Mouse (Mus musculus): ENCODE results near the gene Esr1. TPM values are rescaled to one million over a fixed set of nuclear protein-coding genes. Genes with fewer than 3 reads are reported as not detected.

Gene Esr1
- polyA plus RNA-seq, 1 experiment: 0.40 TPM

DNA sequence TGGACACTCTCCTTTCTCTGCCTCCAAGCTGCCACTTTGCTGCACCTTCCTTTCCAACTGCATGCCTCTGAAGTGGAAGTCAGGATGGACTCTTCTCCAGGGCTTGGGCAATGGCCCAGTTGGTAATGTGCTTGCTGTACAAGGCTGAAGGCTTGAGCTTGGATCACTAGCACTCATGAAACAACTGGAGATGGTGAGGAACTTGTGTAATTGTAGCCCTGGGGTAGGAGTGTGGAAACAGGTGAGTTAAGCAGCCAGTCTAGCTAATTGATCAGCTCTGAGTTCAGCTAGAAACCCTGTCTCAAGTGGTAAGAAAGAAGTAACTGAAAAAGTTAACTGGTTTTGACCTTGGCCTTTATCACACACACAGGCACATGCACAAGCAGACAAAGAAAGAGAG lies 229.6 kb downstream of the Esr1 start:
- TF ChIP-seq USF1 (IDR thresholded peaks at IDR 0.05; ENCODE audit: low read depth): no peak
- no peak for TF ChIP-seq MYOD1 (IDR thresholded peaks at IDR 0.05; ENCODE audit: control insufficient read depth, insufficient read length, low read depth)
- no peak for TF ChIP-seq FOSL1 (IDR thresholded peaks at IDR 0.05; ENCODE audit: insufficient read depth, low read length, poor library complexity, severe bottlenecking)
- TF ChIP-seq MAX (IDR thresholded peaks at IDR 0.05): no peak
- no peak for TF ChIP-seq CTCF (IDR thresholded peaks at IDR 0.05; ENCODE audit: control insufficient read depth, insufficient read depth, insufficient read length)
- Histone ChIP-seq H3ac (ENCODE audit: control insufficient read depth, insufficient read length, low read depth) (no peak overlapping the region), H3K4me3 (ENCODE audit: insufficient read depth, poor library complexity, severe bottlenecking) (no peak overlapping the region), H3K36me3 (ENCODE audit: control insufficient read depth, insufficient read depth) (no peaks in the 10 kb centered on the region), H3K79me3 (ENCODE audit: low read depth) (no peaks in the 10 kb centered on the region), H3K27me3 (ENCODE audit: control insufficient read depth, insufficient read depth, insufficient read length) (no peaks in the 10 kb centered on the region), H3K79me2 (ENCODE audit: control insufficient read depth, insufficient read depth) (no peaks in the 10 kb centered on the region)

GRCm38 (mm10) chr10:4847523-4847922 lies 236.1 kb downstream of the Esr1 start:
- TF ChIP-seq CEBPB (IDR thresholded peaks at IDR 0.05; ENCODE audit: low read depth) (no peak), MYOD1 (IDR thresholded peaks at IDR 0.05; ENCODE audit: control insufficient read depth, insufficient read length, low read depth) (no peak), CTCF (IDR thresholded peaks at IDR 0.05; ENCODE audit: control insufficient read depth, insufficient read depth, insufficient read length) (no peak), FOSL1 (IDR thresholded peaks at IDR 0.05; ENCODE audit: insufficient read depth, low read length, poor library complexity, severe bottlenecking) (no peak), MYOG (IDR thresholded peaks at IDR 0.05; ENCODE audit: control insufficient read depth, extremely low read depth, insufficient read length) (no peak), MAX (IDR thresholded peaks at IDR 0.05) (no peak), USF1 (IDR thresholded peaks at IDR 0.05; ENCODE audit: low read depth) (no peak)
- no peaks in the 10 kb centered on the region for H3K79me3 ChIP-seq (ENCODE audit: low read depth)
- H3K36me3 ChIP-seq (ENCODE audit: control insufficient read depth, insufficient read depth): no peaks in the 10 kb centered on the region
- H3K79me2 ChIP-seq (ENCODE audit: control insufficient read depth, insufficient read depth): no peaks in the 10 kb centered on the region
- no peaks in the 10 kb centered on the region for H3K27me3 ChIP-seq (ENCODE audit: control insufficient read depth, insufficient read depth, insufficient read length)
- H3K4me3 ChIP-seq (ENCODE audit: insufficient read depth, poor library complexity, severe bottlenecking): no peak overlapping the region
- no peak overlapping the region for H3ac ChIP-seq (ENCODE audit: control insufficient read depth, insufficient read length, low read depth)

GRCm38 (mm10) chr10:4849881-4850280 lies 238.5 kb downstream of the Esr1 start:
- Histone ChIP-seq H3K79me2 (ENCODE audit: control insufficient read depth, insufficient read depth) (no peaks in the 10 kb centered on the region), H3K4me3 (ENCODE audit: insufficient read depth, poor library complexity, severe bottlenecking) (no peak overlapping the region), H3ac (ENCODE audit: control insufficient read depth, insufficient read length, low read depth) (no peak overlapping the region), H3K36me3 (ENCODE audit: control insufficient read depth, insufficient read depth) (no peaks in the 10 kb centered on the region), H3K27me3 (ENCODE audit: control insufficient read depth, insufficient read depth, insufficient read length) (no peaks in the 10 kb centered on the region), H3K79me3 (ENCODE audit: low read depth) (no peaks in the 10 kb centered on the region)
- TF ChIP-seq CEBPB (IDR thresholded peaks at IDR 0.05; ENCODE audit: low read depth): no peak
- no peak for TF ChIP-seq USF1 (IDR thresholded peaks at IDR 0.05; ENCODE audit: low read depth)
- no peak for TF ChIP-seq MYOD1 (IDR thresholded peaks at IDR 0.05; ENCODE audit: control insufficient read depth, insufficient read length, low read depth)
- no peak for TF ChIP-seq MAX (IDR thresholded peaks at IDR 0.05)

DNA sequence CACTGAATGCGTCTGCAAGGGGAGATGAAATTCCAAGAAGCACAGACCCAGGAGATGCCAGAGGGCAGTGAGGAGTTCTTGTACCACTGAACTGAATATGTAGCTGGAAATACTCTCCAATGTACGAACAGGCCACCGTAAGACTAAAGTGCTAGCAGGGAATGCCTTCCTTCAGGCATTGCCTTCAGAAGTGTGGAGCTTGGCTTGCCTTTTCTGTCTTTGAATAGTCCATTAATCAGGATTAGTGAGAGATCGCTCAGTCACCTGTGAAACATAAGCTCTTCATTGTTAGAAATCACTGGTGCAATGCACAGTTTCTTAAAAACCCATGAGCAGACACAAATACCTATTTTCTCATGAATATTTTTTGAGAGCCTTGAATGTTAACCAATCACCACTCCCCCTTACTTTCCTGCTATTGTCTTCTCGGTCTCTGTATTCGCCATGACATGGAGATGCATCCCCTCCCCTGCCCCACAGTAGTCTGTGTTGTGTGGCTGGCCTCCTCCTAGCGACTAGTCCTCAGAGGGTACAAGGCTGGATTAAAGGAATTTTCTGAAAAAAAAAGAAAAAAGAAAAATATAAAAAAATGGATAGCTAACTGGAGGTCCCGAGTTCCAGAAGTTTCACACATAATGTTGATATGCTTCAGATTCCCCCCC lies 263.8 kb downstream of the Esr1 start:
- no peak for TF ChIP-seq USF1 (IDR thresholded peaks at IDR 0.05; ENCODE audit: low read depth)
- TF ChIP-seq FOSL1 (IDR thresholded peaks at IDR 0.05; ENCODE audit: insufficient read depth, low read length, poor library complexity, severe bottlenecking): no peak
- TF ChIP-seq CTCF (IDR thresholded peaks at IDR 0.05; ENCODE audit: control insufficient read depth, insufficient read depth, insufficient read length): no peak
- TF ChIP-seq MYOD1 (IDR thresholded peaks at IDR 0.05; ENCODE audit: control insufficient read depth, insufficient read length, low read depth): no peak
- TF ChIP-seq CEBPB (IDR thresholded peaks at IDR 0.05; ENCODE audit: low read depth): no peak
- no peak for TF ChIP-seq MYOG (IDR thresholded peaks at IDR 0.05; ENCODE audit: control insufficient read depth, extremely low read depth, insufficient read length)

DNA sequence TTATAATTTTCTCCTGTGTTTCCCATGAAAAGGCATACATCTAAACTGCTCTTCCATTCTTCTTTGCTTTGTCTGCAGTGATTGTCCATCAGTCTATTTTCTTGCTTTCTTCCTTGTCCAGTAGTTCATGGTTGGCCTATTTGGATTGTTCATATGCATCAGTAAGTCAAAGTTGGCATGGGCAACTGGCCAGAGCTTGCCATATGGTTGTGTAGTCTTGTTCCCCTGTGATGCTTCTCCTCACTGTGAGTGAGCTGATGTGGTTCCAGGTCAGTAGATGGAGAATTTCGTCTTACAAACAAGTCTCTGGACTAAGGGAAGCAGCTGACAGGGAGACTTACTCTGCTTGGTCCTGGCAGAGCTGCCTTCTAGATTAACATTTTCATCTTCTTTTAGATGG lies 270.0 kb downstream of the Esr1 start:
- no peak overlapping the region for H3ac ChIP-seq (ENCODE audit: control insufficient read depth, insufficient read length, low read depth)
- H3K27me3 ChIP-seq (ENCODE audit: control insufficient read depth, insufficient read depth, insufficient read length): no peaks in the 10 kb centered on the region
- H3K4me3 ChIP-seq (ENCODE audit: insufficient read depth, poor library complexity, severe bottlenecking): no peak overlapping the region
- no peaks in the 10 kb centered on the region for H3K79me3 ChIP-seq (ENCODE audit: low read depth)
- no peaks in the 10 kb centered on the region for H3K79me2 ChIP-seq (ENCODE audit: control insufficient read depth, insufficient read depth)
- H3K36me3 ChIP-seq (ENCODE audit: control insufficient read depth, insufficient read depth): no peaks in the 10 kb centered on the region
- no peak for TF ChIP-seq CTCF (IDR thresholded peaks at IDR 0.05; ENCODE audit: control insufficient read depth, insufficient read depth, insufficient read length)
- TF ChIP-seq MAX (IDR thresholded peaks at IDR 0.05): no peak
- TF ChIP-seq FOSL1 (IDR thresholded peaks at IDR 0.05; ENCODE audit: insufficient read depth, low read length, poor library complexity, severe bottlenecking): no peak
- no peak for TF ChIP-seq USF1 (IDR thresholded peaks at IDR 0.05; ENCODE audit: low read depth)
- TF ChIP-seq CEBPB (IDR thresholded peaks at IDR 0.05; ENCODE audit: low read depth): no peak
- no peak for TF ChIP-seq MYOD1 (IDR thresholded peaks at IDR 0.05; ENCODE audit: control insufficient read depth, insufficient read length, low read depth)
- TF ChIP-seq MYOG (IDR thresholded peaks at IDR 0.05; ENCODE audit: control insufficient read depth, extremely low read depth, insufficient read length): no peak

More for the DNA sequence above, 263.8 kb downstream of the Esr1 start:
- Histone ChIP-seq H3K36me3 (ENCODE audit: control insufficient read depth, insufficient read depth) (no peaks in the 10 kb centered on the region), H3K79me3 (ENCODE audit: low read depth) (no peaks in the 10 kb centered on the region), H3K4me3 (ENCODE audit: insufficient read depth, poor library complexity, severe bottlenecking) (no peak overlapping the region), H3K27me3 (ENCODE audit: control insufficient read depth, insufficient read depth, insufficient read length) (no peaks in the 10 kb centered on the region), H3ac (ENCODE audit: control insufficient read depth, insufficient read length, low read depth) (no peak overlapping the region), H3K79me2 (ENCODE audit: control insufficient read depth, insufficient read depth) (no peaks in the 10 kb centered on the region)

DNA sequence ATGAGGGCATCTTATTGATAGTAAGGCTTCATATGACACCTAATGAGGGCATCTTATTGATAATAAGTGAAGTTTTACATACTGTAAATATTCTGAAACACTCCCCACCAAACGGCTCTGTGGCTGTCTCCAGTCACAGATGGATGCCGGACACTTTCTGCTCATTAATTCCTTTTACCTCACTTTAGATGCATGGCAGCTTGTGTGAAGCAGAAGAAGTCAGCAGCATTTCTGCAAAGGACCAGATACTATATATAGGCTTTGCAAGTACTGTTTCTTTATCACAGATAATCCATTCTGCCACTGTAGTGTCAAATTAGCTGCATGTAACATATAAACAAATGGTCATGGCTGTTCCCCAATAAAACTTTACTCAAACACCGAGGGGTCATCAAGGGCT lies 274.1 kb downstream of the Esr1 start:
- H3K79me3 ChIP-seq (ENCODE audit: low read depth): no peaks in the 10 kb centered on the region
- no peaks in the 10 kb centered on the region for H3K36me3 ChIP-seq (ENCODE audit: control insufficient read depth, insufficient read depth)
- H3K4me3 ChIP-seq (ENCODE audit: insufficient read depth, poor library complexity, severe bottlenecking): no peak overlapping the region
- H3ac ChIP-seq (ENCODE audit: control insufficient read depth, insufficient read length, low read depth): no peak overlapping the region
- no peaks in the 10 kb centered on the region for H3K27me3 ChIP-seq (ENCODE audit: control insufficient read depth, insufficient read depth, insufficient read length)
- no peaks in the 10 kb centered on the region for H3K79me2 ChIP-seq (ENCODE audit: control insufficient read depth, insufficient read depth)
- TF ChIP-seq MYOG (IDR thresholded peaks at IDR 0.05; ENCODE audit: control insufficient read depth, extremely low read depth, insufficient read length): no peak
- no peak for TF ChIP-seq MYOD1 (IDR thresholded peaks at IDR 0.05; ENCODE audit: control insufficient read depth, insufficient read length, low read depth)
- TF ChIP-seq USF1 (IDR thresholded peaks at IDR 0.05; ENCODE audit: low read depth): no peak
- TF ChIP-seq CTCF (IDR thresholded peaks at IDR 0.05; ENCODE audit: control insufficient read depth, insufficient read depth, insufficient read length): no peak
- no peak for TF ChIP-seq FOSL1 (IDR thresholded peaks at IDR 0.05; ENCODE audit: insufficient read depth, low read length, poor library complexity, severe bottlenecking)
- no peak for TF ChIP-seq CEBPB (IDR thresholded peaks at IDR 0.05; ENCODE audit: low read depth)
- no peak for TF ChIP-seq MAX (IDR thresholded peaks at IDR 0.05)
